Comparison of ENCODE assay signal across 23 mouse cellular contexts in the genomic region with DNA sequence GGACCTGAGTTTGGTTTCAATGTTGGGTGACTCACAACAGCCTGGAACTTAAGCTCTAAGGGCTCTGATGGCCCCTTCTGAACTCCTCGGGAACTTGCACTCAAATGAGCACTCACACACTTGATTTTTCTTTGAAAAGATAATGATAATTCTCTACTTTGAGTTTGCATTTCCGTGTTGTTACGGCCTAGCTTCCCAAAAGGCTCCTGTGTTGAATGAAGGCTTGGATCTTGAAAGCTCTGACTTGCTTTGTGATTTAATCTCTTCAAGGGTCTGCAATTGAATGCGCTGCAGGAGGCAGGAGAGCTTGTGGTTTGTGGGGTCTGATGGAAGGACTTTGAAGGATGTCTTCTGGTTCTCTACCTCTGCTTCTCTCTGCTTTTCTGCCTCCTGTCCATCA. TPM values are rescaled to one million over a fixed set of nuclear protein-coding genes. Genes with fewer than 3 reads are reported as not detected.
DNase-seq lines count a peak whose midpoint lies in the region; TF ChIP-seq lines count a peak whose summit lies in the region.
"Had no signal": no experiment of that assay in that cellular context is flagged by ENCODE, and none has a peak within 500 bp of the region (broad histone marks: within the 10 kb centered on the region; RNA-seq: fewer than 3 reads in every experiment).

No protein-coding gene starts in this region.

- 86% methylated on average over 4 of the region's 4 CpGs for WGBS in heart, adult 2 months

- H3K4me3 ChIP-seq in heart, adult 2 months = no peak overlapping the region

- no peaks in the 10 kb centered on the region for H3K27me3 ChIP-seq in heart, adult 2 months (ENCODE audit: control insufficient read depth, insufficient read depth, low read length)
- H3K27me3 ChIP-seq: CH12.LX, Patski had no signal

- H3K36me3 ChIP-seq in heart, adult 2 months (ENCODE audit: control insufficient read depth, insufficient read depth, low read length) = no peaks in the 10 kb centered on the region
- H3K36me3 ChIP-seq: G1E had no signal

- no peak for TF ChIP-seq CTCF in heart, adult 2 months (IDR thresholded peaks at IDR 0.05)

- H3K9ac ChIP-seq in heart, adult 2 months (ENCODE audit: low read depth, low read length) = no peak overlapping the region

- no peaks in the 10 kb centered on the region; the same call in 1 of the 2 replicates for H3K4me1 ChIP-seq in heart, adult 2 months (ENCODE audit: control insufficient read depth, insufficient read depth, low read length)

- no peak for TF ChIP-seq EP300 in heart, adult 2 months (IDR thresholded peaks at IDR 0.05; ENCODE audit: insufficient read depth, low read depth, low read length)

- H3K27ac ChIP-seq in heart, adult 2 months = no peak overlapping the region

- TF ChIP-seq POLR2A in heart, adult 2 months (IDR thresholded peaks at IDR 0.05; ENCODE audit: insufficient read depth, low read depth, low read length) = no peak

- intact Hi-C loops in heart, adult 2 months (cut with DNase I) = no loop called here

- H3K79me2 ChIP-seq in heart, adult 2 months (replicated peaks; ENCODE audit: control insufficient read depth, insufficient read depth, low read length) = no peaks in the 10 kb centered on the region

- peak; percentile 30 for DNase-seq in heart, adult 11 months
- no peak for DNase-seq in heart, adult 2 months
- DNase-seq in ES-CJ7 (ENCODE audit: low read depth, low spot score) = peak; percentile 16
- DNase-seq in R1 (ENCODE audit: low read depth, low spot score) = peak; percentile 74
- peak; percentile 62 for DNase-seq in ZHBTc4 (ENCODE audit: low read depth, low spot score)
- DNase-seq in embryo, embryonic 10.5 days (ENCODE audit: low spot score) = no peak
- DNase-seq in retina, embryonic 14.5 days (ENCODE audit: low spot score) = no peak
- no peak for DNase-seq in frontal cortex, postnatal 36 days (ENCODE audit: low spot score in 2 of 2)
- DNase-seq: adrenal gland, adult 2 months; adrenal gland, adult 8-10 months; adrenal gland, postnatal 10 days; adrenal gland, postnatal 14 days; adrenal gland, postnatal 25 days; adrenal gland, postnatal 36 days; B cell, adult 2 months; cerebellum, adult 11 months; cerebellum, adult 11-12 months; cerebellum, adult 18-20 months; cerebellum, adult 2 months; cerebellum, adult 8-10 months had no signal

RNA-seq across cellular contexts. Expression of a gene that starts 13.1 kb away (rescaled TPM):
- total RNA-seq in heart, adult 2 months (2021) = 10 to 100 TPM; 26.4 to 32.3 TPM
- polyA plus RNA-seq in heart, adult 2 months (2012; rRNA removed) = 22.7 and 45.7 TPM in 2 replicates

Comparison
In these comparisons a context has a peak if more than half of its experiments do, and no peak if none do; other contexts are left out.
1. DNase-seq: peak in heart, adult 11 months (single experiment), ES-CJ7 (single experiment), R1 (single experiment) and ZHBTc4 (single experiment); none in heart, adult 2 months (0 of 2), embryo, embryonic 10.5 days (single experiment), retina, embryonic 14.5 days (single experiment) and frontal cortex, postnatal 36 days (0 of 2).